Mouse (Mus musculus) embryonic facial prominence, embryonic 11.5 days (tissue): ENCODE data around the gene Col9a2. TPM values are rescaled to one million over a fixed set of nuclear protein-coding genes. Genes with fewer than 3 reads are reported as not detected.
"Not testable (repeated sequence)": the region's sequence is repeated elsewhere in the genome, so short reads cannot be mapped to it uniquely, and the experiment has no call there.

Experiments used
- ATAC-seq: fragments of 200-750 bp; cut with Nextera tagmentation; replicated peaks from 2 replicates; pipeline ENCODE4 v1.8.0; 2017; ENCODE audit warnings: low read depth; ENCODE audit not compliant: insufficient number of reproducible peaks, low FRiP score, low TSS enrichment
- DNase-seq: peaks from one replicate; pipeline ENCODE4 v3.0.0-alpha.2; 2015; ENCODE audit warnings: low spot score
- H3K27ac ChIP-seq: fragments of 300-500 bp; sonication (generic); replicated peaks from 2 replicates; pipeline ENCODE4 v1.5.1; 2014; ENCODE audit warnings: mild to moderate bottlenecking, low read depth, low read length, control low read depth
- H3K27me3 ChIP-seq: fragments of 300-500 bp; sonication (generic); 2 replicates; pipeline ENCODE4 v1.6.1; 2014; ENCODE audit warnings: mild to moderate bottlenecking, low read length, moderate library complexity, mixed read lengths; ENCODE audit not compliant: control insufficient read depth, insufficient read depth
- H3K36me3 ChIP-seq: fragments of 300-500 bp; sonication (generic); replicated peaks from 2 replicates; pipeline ENCODE4 v1.6.1; 2014; ENCODE audit warnings: low read depth, mild to moderate bottlenecking, low read length, moderate library complexity, mixed read lengths; ENCODE audit not compliant: control insufficient read depth, insufficient read depth
- H3K4me1 ChIP-seq: fragments of 300-500 bp; sonication (generic); 2 replicates; pipeline ENCODE4 v1.6.1; 2014; ENCODE audit warnings: low read length, mixed read lengths; ENCODE audit not compliant: control insufficient read depth, insufficient read depth
- H3K4me2 ChIP-seq: fragments of 300-500 bp; sonication (generic); 2 replicates; pipeline ENCODE4 v1.6.1; 2014; ENCODE audit warnings: low read depth, mild to moderate bottlenecking, control low read depth, low read length, moderate library complexity
- H3K4me3 ChIP-seq: fragments of 300-500 bp; sonication (generic); 2 replicates; pipeline ENCODE4 v1.5.1; 2014; ENCODE audit warnings: low read depth, low read length, control low read depth
- H3K9ac ChIP-seq: fragments of 300-500 bp; sonication (generic); replicated peaks from 2 replicates; pipeline ENCODE4 v1.6.1; 2014; ENCODE audit warnings: mild to moderate bottlenecking, control low read depth, low read length
- H3K9me3 ChIP-seq: fragments of 300-500 bp; sonication (generic); replicated peaks from 2 replicates; pipeline ENCODE4 v1.6.1; 2016; ENCODE audit warnings: mild to moderate bottlenecking, low read length, inconsistent platforms, mixed read lengths; ENCODE audit not compliant: control insufficient read depth
- WGBS: fragments of 180-500 bp; shearing (Covaris S2); extraction: QIAGEN DNeasy Blood & Tissue Kit; methylation state at CpG from one replicate; pipeline ENCODE4 v1.1.7; 2014; 5-methylcytosine and 5-hydroxymethylcytosine counted together
- polyA plus RNA-seq: library from polyadenylated mRNA; unstranded; fragments of >200 nt; fragmentation: Nextera tagmentation; extraction: Ambion mirVana; gene quantifications from 2 replicates; pipeline ENCODE4 v1.2.1, GENCODE M21; 2014

Gene Col9a2
- polyA plus RNA-seq, 1 experiment from 2014 or later = 6.0 TPM

DNA sequence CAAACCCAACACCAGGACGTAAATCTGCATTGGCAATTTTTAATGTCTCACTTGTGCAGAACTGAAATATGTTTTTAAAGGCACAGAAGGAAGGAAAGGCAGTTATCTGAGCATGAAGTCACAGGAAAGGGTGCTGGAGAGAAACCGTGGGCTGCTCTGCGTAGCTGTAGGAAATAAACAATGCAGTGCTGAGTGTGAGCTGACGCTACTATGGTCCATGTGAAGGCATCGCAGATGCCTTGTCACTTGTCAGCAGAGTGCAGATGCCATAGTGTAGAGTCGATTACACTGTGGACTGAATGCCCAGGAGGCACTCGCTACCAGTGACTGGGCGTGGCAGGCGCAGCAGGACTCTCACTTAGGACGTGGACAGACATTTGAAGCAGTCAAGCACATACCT is 20.0 kb downstream of the Col9a2 start:
- DNase-seq, H3K9ac ChIP-seq, H3K27me3 ChIP-seq, H3K4me2 ChIP-seq, H3K4me3 ChIP-seq, H3K27ac ChIP-seq, H3K9me3 ChIP-seq, H3K36me3 ChIP-seq, H3K4me1 ChIP-seq, ATAC-seq: not testable (repeated sequence)
- WGBS = 86% methylated on average over 9 of the region's 10 CpGs

DNA sequence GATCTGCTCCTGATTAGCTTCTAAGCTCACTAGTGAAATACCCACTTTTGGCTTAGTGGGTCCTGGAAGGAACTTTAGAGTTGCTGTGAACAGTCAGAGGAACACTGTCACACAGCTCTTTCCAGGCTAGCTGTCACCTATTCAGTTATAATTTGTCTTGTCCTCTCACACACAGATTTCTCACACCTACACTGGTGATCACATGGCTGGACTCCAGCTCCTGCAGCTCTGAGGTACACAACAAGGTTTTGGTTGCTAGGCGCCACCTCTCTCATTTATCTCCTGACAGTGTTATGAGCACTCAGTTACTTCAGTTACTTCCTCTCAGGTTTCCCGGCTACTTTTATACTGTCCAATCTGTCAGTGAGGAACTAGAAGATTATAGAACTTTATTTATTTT is 26.2 kb downstream of the Col9a2 start:
- 87% methylated on average over 2 of the region's 2 CpGs for WGBS
- DNase-seq = no peak
- no peak for ATAC-seq

DNA sequence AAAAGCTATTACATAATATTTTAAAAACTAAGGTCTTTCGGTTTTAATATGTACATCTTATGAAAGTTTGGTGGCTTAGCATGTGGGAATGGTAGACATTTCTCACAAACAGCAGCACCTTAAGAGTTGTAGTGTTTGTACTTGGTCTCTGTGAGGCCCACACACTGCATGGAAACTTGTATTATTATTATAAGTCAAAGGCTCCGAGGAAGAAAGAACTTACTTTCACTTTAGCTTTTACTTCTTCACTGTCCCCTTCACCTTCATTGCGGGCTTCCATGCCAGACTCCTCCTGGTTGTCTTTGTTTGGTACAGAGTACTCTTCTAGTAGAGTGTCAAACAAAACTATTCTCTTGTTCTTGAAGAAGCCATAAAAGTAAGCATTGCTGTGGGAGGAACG is 35.1 kb downstream of the Col9a2 start:
- ATAC-seq = no peak
- H3K36me3 ChIP-seq = no peaks in the 10 kb centered on the region; the same call in 1 of the 2 replicates
- H3K27me3 ChIP-seq = no peaks in the 10 kb centered on the region
- no peak overlapping the region for H3K4me2 ChIP-seq
- DNase-seq = no peak
- H3K4me3 ChIP-seq = no peak overlapping the region
- H3K4me1 ChIP-seq = no peaks in the 10 kb centered on the region
- H3K9me3 ChIP-seq = no peaks in the 10 kb centered on the region
- 93% methylated on average over 4 of the region's 4 CpGs for WGBS
- no peak overlapping the region for H3K27ac ChIP-seq
- no peak overlapping the region for H3K9ac ChIP-seq

More for the DNA sequence above, 26.2 kb downstream of the Col9a2 start:
- Histone ChIP-seq H3K4me1 (no peaks in the 10 kb centered on the region), H3K4me3 (no peak overlapping the region), H3K9ac (no peak overlapping the region), H3K27ac (no peak overlapping the region), H3K4me2 (no peak overlapping the region), H3K27me3 (no peaks in the 10 kb centered on the region), H3K36me3 (no peaks in the 10 kb centered on the region), H3K9me3 (no peaks in the 10 kb centered on the region)

DNA sequence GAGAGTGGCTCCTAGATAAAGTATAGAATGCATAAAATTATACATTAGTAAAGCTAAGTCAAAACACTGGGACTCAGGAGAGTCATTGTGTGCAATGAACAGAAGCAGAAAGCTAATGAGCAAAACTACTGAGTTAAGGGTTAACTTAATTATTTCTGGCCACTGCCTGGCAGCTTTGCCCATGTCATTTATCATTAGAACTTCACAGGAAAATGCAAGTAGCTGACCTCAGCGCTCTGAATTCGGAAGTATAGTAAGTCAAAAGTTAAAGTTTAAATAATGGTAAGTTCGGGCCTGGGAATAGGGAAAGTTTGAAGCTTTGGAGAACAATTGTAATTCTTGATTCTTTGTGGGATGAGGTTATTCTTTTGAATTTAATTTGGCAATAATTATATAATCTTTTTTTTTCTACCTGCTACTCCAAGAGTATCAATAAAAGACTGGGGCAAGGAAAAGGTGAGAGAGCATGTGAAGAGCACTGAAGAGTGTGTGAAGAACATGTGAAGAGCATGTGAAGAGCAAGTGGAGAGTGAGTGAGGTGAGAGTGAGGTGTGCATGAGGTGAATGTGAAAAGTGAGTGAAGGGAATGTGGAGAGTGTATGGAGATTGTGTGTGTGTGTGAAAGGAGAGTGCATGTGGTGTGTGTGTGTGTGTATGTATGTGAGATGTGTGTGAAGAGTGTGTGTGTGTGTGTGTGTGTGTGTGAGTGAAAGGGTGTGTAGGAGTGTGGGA is 38.9 kb downstream of the Col9a2 start:
- Histone ChIP-seq H3K4me1 (no peaks in the 10 kb centered on the region), H3K36me3 (no peaks in the 10 kb centered on the region; the same call in 1 of the 2 replicates), H3K9me3 (no peaks in the 10 kb centered on the region), H3K9ac (no peak overlapping the region), H3K4me3 (no peak overlapping the region), H3K27ac (no peak overlapping the region), H3K4me2 (no peak overlapping the region), H3K27me3 (no peaks in the 10 kb centered on the region)
- ATAC-seq = no peak
- 90% methylated on average over 3 of the region's 3 CpGs for WGBS
- no peak for DNase-seq

DNA sequence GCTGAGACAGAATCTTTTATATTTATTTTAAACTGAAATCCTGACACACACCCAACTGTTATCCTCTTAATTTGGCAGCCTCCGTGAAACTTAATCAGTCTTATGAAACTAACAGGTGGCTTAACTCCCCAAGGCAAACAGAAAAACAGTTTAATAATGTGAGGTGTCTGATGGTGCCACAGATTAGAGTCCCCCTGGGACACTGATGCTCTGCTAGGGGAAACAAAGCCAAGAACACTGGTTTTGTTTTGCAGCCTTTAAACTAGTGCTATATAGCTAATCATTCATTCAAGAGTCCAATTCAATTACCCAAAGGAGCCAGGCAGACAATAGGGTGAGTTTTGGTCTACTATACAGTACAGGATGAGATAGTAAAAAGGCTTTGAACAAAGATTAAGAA is 41.2 kb downstream of the Col9a2 start:
- no peak for DNase-seq
- H3K4me2 ChIP-seq = no peak overlapping the region
- H3K4me3 ChIP-seq = no peak overlapping the region
- H3K4me1 ChIP-seq = no peaks in the 10 kb centered on the region
- ATAC-seq = no peak
- no peaks in the 10 kb centered on the region for H3K9me3 ChIP-seq
- no peak overlapping the region for H3K9ac ChIP-seq
- H3K36me3 ChIP-seq = peaks cover 4% of the 10 kb centered on the region
- no peak overlapping the region for H3K27ac ChIP-seq
- 88% methylated on average over 1 of the region's 1 CpGs for WGBS
- no peaks in the 10 kb centered on the region for H3K27me3 ChIP-seq

DNA sequence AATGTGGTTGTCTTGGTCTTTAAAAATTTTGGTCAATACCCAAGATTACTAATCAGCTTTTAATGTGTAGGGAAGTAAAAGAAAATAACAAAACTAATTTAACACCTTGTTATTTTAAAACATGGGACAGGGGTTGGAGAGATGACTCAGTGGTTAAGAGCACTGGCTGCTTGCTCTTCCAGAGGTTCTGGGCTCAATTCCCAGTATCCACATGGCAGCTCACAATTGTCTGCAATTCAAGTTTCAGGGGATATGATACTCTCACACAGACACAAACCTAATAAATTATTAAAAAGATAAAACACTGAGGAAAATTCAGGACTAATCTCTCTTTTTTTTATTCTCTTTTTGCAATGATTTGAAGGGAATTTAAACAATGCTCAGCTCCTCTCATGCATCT is 45.3 kb downstream of the Col9a2 start:
- H3K4me1 ChIP-seq = no peaks in the 10 kb centered on the region
- no peaks in the 10 kb centered on the region for H3K27me3 ChIP-seq
- ATAC-seq (no peak), DNase-seq (no peak)
- no peak overlapping the region for H3K9ac ChIP-seq
- H3K27ac ChIP-seq = no peak overlapping the region
- no peaks in the 10 kb centered on the region for H3K9me3 ChIP-seq
- H3K4me2 ChIP-seq = no peak overlapping the region
- no peak overlapping the region for H3K4me3 ChIP-seq
- peaks cover 4% of the 10 kb centered on the region for H3K36me3 ChIP-seq

DNA sequence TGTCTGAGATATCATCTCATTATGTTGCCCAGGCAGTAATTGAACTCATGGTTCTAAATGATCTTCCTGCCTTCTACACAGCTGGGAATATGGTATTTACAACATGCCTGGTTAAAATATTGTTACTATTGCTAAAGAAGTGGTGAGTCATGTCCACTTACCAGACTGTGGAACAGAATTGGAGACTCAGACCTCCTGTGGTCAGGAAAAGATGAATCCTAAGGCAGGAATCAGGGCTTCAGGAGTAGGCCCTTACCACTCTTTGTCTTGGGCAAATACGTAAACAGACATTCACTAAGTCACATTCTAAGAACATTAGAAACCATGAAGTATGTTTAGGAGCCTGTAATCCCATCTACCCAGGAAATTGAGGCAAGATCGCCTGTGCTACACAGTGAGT is 49.5 kb downstream of the Col9a2 start:
- ATAC-seq (no peak), DNase-seq (no peak)
- H3K27me3 ChIP-seq = no peaks in the 10 kb centered on the region
- H3K36me3 ChIP-seq = peaks cover 4% of the 10 kb centered on the region
- H3K9ac ChIP-seq = no peak overlapping the region
- H3K9me3 ChIP-seq = no peaks in the 10 kb centered on the region
- H3K27ac ChIP-seq = no peak overlapping the region
- H3K4me1 ChIP-seq = no peaks in the 10 kb centered on the region
- no peak overlapping the region for H3K4me2 ChIP-seq
- no peak overlapping the region for H3K4me3 ChIP-seq
- WGBS = 84% methylated on average over 2 of the region's 2 CpGs

DNA sequence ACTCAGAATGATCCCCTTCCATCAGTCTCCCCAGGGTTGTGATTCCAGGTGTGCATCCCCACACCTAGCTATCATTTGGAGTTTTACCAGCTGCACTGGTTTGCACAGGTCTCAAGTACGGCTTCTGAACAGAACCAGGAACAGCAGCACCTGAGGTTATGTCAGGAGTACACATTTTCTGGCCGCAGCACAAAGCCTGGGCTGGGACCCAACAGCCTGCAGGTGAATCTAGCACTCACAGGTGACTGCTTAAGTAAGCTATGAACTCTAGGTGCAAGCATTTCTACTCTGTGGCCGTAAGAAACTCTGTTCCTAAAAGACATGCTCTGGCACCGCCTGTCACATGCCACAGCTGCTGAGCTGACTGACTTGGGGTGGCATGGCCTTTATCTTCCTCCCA is 51.0 kb downstream of the Col9a2 start:
- no peak for DNase-seq
- no peak overlapping the region for H3K27ac ChIP-seq
- H3K36me3 ChIP-seq = no peaks in the 10 kb centered on the region; the same call in none of the 2 replicates
- WGBS = 90% methylated on average over 4 of the region's 4 CpGs
- H3K4me2 ChIP-seq = no peak overlapping the region
- H3K4me3 ChIP-seq = no peak overlapping the region
- no peaks in the 10 kb centered on the region for H3K4me1 ChIP-seq
- H3K9ac ChIP-seq = no peak overlapping the region
- no peaks in the 10 kb centered on the region for H3K9me3 ChIP-seq
- H3K27me3 ChIP-seq = no peaks in the 10 kb centered on the region
- ATAC-seq = no peak
